Mouse (Mus musculus): ENCODE results near the gene Mab21l1.

The Mab21l1 gene

GRCm38 (mm10) chr3:55814993-55815625, 32.8 kb downstream of the Mab21l1 start:
- DNase-seq (ENCODE audit: low read depth, low spot score), result no peak

GRCm38 (mm10) chr3:55816096-55816495, 33.8 kb downstream of the Mab21l1 start:
- no peak for DNase-seq (ENCODE audit: low read depth, low spot score)

- DNase-seq (ENCODE audit: low read depth, low spot score), result no peak
Measured at GRCm38 (mm10) chr3:55816638-55817375, 34.5 kb downstream of the Mab21l1 start.

- DNase-seq (ENCODE audit: low read depth, low spot score), result no peak
Measured at GRCm38 (mm10) chr3:55818082-55818481, 35.8 kb downstream of the Mab21l1 start.

GRCm38 (mm10) chr3:55819598-55819997, 37.3 kb downstream of the Mab21l1 start:
- no peak for DNase-seq (ENCODE audit: low read depth, low spot score)

GRCm38 (mm10) chr3:55824864-55825263, 42.6 kb downstream of the Mab21l1 start:
- DNase-seq (ENCODE audit: low read depth, low spot score), result no peak

GRCm38 (mm10) chr3:55828481-55829256, 46.4 kb downstream of the Mab21l1 start:
- DNase-seq (ENCODE audit: low read depth, low spot score), result no peak

- DNase-seq (ENCODE audit: low read depth, low spot score), result no peak
Measured at GRCm38 (mm10) chr3:55830226-55830625, 47.9 kb downstream of the Mab21l1 start.

Measured in forelimb bud, embryonic 11.5 days (tissue).